Comparison of ENCODE assay signal across 8 mouse cellular contexts in the genomic region with DNA sequence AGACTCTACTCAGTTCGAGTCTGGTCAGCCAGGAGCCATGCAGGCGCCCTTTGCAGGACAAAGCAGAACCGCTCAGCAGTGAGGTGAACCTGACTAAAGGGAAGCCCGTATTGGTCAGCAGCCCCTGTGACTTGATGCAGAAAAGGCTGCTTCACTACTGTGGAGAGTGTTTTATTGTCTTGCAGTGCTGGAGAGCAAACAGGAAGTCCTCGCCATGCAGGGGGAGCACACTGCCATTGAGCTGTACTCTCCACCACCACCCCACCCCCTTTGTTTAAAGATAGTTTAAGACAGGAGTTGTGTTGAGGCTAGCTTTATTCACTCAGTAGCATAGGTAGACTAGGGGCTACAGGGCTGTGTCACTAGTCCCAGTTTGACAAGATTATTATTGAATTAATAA. TPM values are rescaled to one million over a fixed set of nuclear protein-coding genes. Genes with fewer than 3 reads are reported as not detected.
DNase-seq lines count a peak whose midpoint lies in the region; ATAC-seq lines count a peak whose summit lies in the region.

Gene Pole4, minus strand, starts transcription at position 145 of the 400 bp plus-strand sequence.

- no peak for ATAC-seq in kidney, embryonic 15.5 days (replicated peaks; ENCODE audit: low FRiP score)
- ATAC-seq in intestine, embryonic 15.5 days = no peak
- ATAC-seq in megakaryocyte-erythroid progenitor cell, adult 5-6 weeks (replicated peaks; ENCODE audit: low FRiP score, low TSS enrichment, poor library complexity, severe bottlenecking) = no peak

- H3K4me2 ChIP-seq in kidney, embryonic 15.5 days = no peak within 1 kb of the TSS
- no peak within 1 kb of the TSS for H3K4me2 ChIP-seq in intestine, embryonic 15.5 days (replicated peaks)

- intact Hi-C loops in gastrocnemius, postnatal 14 days (cut with DNase I; ENCODE audit: low total_unique reads) = loop anchor here (10.0 kb wide), 3 partner anchors 270 to 730 kb away; no protein-coding TSS in a partner anchor

- no peaks in the 10 kb centered on the region for H3K36me3 ChIP-seq in kidney, embryonic 15.5 days
- H3K36me3 ChIP-seq in intestine, embryonic 15.5 days = no peaks in the 10 kb centered on the region

- H3K4me1 ChIP-seq in kidney, embryonic 15.5 days = peaks cover 2% of the 10 kb centered on the region; the same call in 1 of the 2 replicates
- 0 out of 2 replicates have a peak, but pooled peaks cover 4% of the 10 kb centered on the region for H3K4me1 ChIP-seq in intestine, embryonic 15.5 days (replicated peaks)

- DNase-seq in kidney, postnatal 14 days = no peak
- no peak for DNase-seq in adrenal gland, postnatal 25 days
- DNase-seq in gastrocnemius, postnatal 14 days = no peak
- DNase-seq in ovary, postnatal 14 days (ENCODE audit: low spot score) = no peak
- no peak for DNase-seq in T-cell, adult 2 months (ENCODE audit: low spot score)

- no peak within 1 kb of the TSS for H3K9ac ChIP-seq in kidney, embryonic 15.5 days
- no peak within 1 kb of the TSS for H3K9ac ChIP-seq in intestine, embryonic 15.5 days

- no peak within 1 kb of the TSS for H3K4me3 ChIP-seq in kidney, embryonic 15.5 days (replicated peaks)
- H3K4me3 ChIP-seq in intestine, embryonic 15.5 days (replicated peaks) = no peak within 1 kb of the TSS

- 71% methylated on average over 5 of the region's 5 CpGs for WGBS in kidney, embryonic 15.5 days
- WGBS in intestine, embryonic 15.5 days = 69% methylated on average over 5 of the region's 5 CpGs

- H3K27ac ChIP-seq in kidney, embryonic 15.5 days = no peak within 1 kb of the TSS
- H3K27ac ChIP-seq in intestine, embryonic 15.5 days = no peak within 1 kb of the TSS

- H3K27me3 ChIP-seq in kidney, embryonic 15.5 days = 0 out of 2 replicates have a peak, but pooled peaks cover 5% of the 10 kb centered on the region
- H3K27me3 ChIP-seq in intestine, embryonic 15.5 days (replicated peaks) = no peaks in the 10 kb centered on the region

- H3K9me3 ChIP-seq in kidney, embryonic 15.5 days (replicated peaks) = no peaks in the 10 kb centered on the region
- H3K9me3 ChIP-seq in intestine, embryonic 15.5 days = no peaks in the 10 kb centered on the region

RNA-seq across cellular contexts. Expression of gene Pole4, which starts in this region (rescaled TPM):
- polyA plus RNA-seq in kidney, embryonic 15.5 days (2015; fragmentation: Nextera tagmentation; extraction: Ambion mirVana) = 106 and 113 TPM in 2 replicates
- total RNA-seq in adrenal gland, postnatal 25 days (2021) = 42.3 and 49.2 TPM in 2 replicates
- total RNA-seq in gastrocnemius, postnatal 14 days (2021) = 10 to 100 TPM; 22.0 to 22.9 TPM
- polyA plus RNA-seq in intestine, embryonic 15.5 days (2015; fragmentation: Nextera tagmentation; extraction: Ambion mirVana) = 96.4 and 101 TPM in 2 replicates
- total RNA-seq in megakaryocyte-erythroid progenitor cell, adult 5-6 weeks (2014; fragmentation: Nextera tagmentation) = 66.7 and 69.6 TPM in 2 replicates
- total RNA-seq in megakaryocyte-erythroid progenitor cell, adult 5-6 weeks (2017) = 38.8 and 41.2 TPM in 2 replicates
